Mouse (Mus musculus) kidney, adult 2 months (tissue): ENCODE data around the gene Gm13090. TPM values are rescaled to one million over a fixed set of nuclear protein-coding genes. Genes with fewer than 3 reads are reported as not detected.
A peak's percentile ranks its signal among the peaks of the same experiment; 100 is the strongest.

Source experiments
- DNase-seq: peaks from one replicate; pipeline ENCODE4 v3.0.0; 2021
- H3K27ac ChIP-seq: fragments of 200-500 bp; 2 replicates; pipeline ENCODE4 v1.5.1; 2012; ENCODE audit warnings: low read depth, low read length, control low read depth, inconsistent platforms; ENCODE audit not compliant: insufficient read depth
- H3K27me3 ChIP-seq: fragments of 200-500 bp; replicated peaks from 2 replicates; pipeline ENCODE4 v1.6.1; 2012; ENCODE audit warnings: mild to moderate bottlenecking, moderate library complexity, low read length, inconsistent platforms; ENCODE audit not compliant: control insufficient read depth, insufficient read depth
- H3K36me3 ChIP-seq: fragments of 200-500 bp; 2 replicates; pipeline ENCODE4 v1.6.1; 2012; ENCODE audit warnings: mild to moderate bottlenecking, moderate library complexity, low read length, inconsistent platforms; ENCODE audit not compliant: control insufficient read depth, insufficient read depth
- H3K4me1 ChIP-seq: fragments of 200-500 bp; 2 replicates; pipeline ENCODE4 v1.6.1; 2011; ENCODE audit warnings: low read length; ENCODE audit not compliant: control insufficient read depth, insufficient read depth
- H3K4me3 ChIP-seq: fragments of 200-500 bp; 2 replicates; pipeline ENCODE4 v1.5.1; 2011; ENCODE audit warnings: mild to moderate bottlenecking, low read depth, low read length, control low read depth; ENCODE audit not compliant: insufficient read depth
- CTCF ChIP-seq: fragments of 200-500 bp; conservative IDR thresholded peaks from 2 replicates; pipeline ENCODE4 v1.5.1; 2011; ENCODE audit warnings: low read depth, mild to moderate bottlenecking, control low read depth, low read length, moderate library complexity, mixed read lengths; ENCODE audit not compliant: insufficient read depth, insufficient read length
- POLR2A ChIP-seq: fragments of 200-500 bp; IDR thresholded peaks from one replicate; pipeline ENCODE4 v1.6.1; 2011; ENCODE audit warnings: low read depth, low read length, control low read depth
- WGBS: fragments of 180-500 bp; shearing (Covaris S2); methylation state at CpG from one replicate; pipeline ENCODE4 v1.1.7; 2018; 5-methylcytosine and 5-hydroxymethylcytosine counted together
- polyA plus RNA-seq: library from polyadenylated mRNA; depleted of rRNA; stranded (reverse); fragments of >200 nt; gene quantifications from 2 replicates; pipeline ENCODE4 v1.2.3, GENCODE M21; 2012

The Gm13090 gene
- polyA plus RNA-seq, 1 experiment: not detected

DNA sequence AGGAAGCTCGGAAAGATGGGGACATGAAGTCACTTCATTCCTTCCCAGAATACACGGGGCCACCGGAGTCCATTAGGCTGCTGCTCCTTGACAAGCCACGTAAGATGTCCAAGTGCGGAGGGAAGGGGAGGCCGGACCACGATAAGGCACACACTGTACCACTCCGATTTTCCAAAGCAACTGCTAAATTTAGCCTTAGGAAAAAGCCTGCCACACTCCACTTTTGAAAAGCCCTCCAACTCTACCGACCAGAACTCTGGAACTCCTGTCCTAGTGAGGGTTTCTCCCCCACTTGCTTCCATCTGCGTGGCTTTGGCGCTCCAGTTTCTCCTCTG is 7.7 kb downstream of the Gm13090 start:
- Histone ChIP-seq H3K4me1 (0 out of 2 replicates have a peak, but pooled peaks cover 2% of the 10 kb centered on the region), H3K27ac (no peak overlapping the region), H3K27me3 (no peaks in the 10 kb centered on the region), H3K36me3 (no peaks in the 10 kb centered on the region), H3K4me3 (no peak overlapping the region)
- 78% methylated on average over 11 of the region's 11 CpGs for WGBS
- TF ChIP-seq CTCF: no peak
- TF ChIP-seq POLR2A: no peak
- DNase-seq: no peak

DNA sequence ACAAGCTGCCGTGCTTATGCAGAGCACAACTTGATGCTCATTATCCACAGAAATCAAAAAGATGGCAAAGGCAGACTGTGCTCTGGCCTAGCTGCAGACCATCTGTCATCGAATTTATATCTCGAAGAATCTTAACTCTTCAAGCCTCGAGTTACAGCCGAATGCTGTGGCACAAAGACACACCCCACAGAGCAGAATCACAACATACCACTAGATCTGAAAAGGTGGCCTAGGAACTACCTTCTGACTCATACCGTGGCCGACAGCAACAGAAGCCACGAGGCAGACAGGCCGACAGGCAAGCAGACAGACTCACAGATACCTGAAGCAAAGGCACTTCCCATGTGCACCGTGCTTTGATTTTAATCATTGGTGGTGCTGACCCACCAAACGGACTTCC is 14.3 kb downstream of the Gm13090 start:
- Histone ChIP-seq H3K36me3 (no peaks in the 10 kb centered on the region), H3K27ac (no peak overlapping the region), H3K27me3 (no peaks in the 10 kb centered on the region), H3K4me1 (no peaks in the 10 kb centered on the region), H3K4me3 (no peak overlapping the region)
- DNase-seq: no peak
- 77% methylated on average over 11 of the region's 11 CpGs for WGBS
- no peak for TF ChIP-seq POLR2A

DNA sequence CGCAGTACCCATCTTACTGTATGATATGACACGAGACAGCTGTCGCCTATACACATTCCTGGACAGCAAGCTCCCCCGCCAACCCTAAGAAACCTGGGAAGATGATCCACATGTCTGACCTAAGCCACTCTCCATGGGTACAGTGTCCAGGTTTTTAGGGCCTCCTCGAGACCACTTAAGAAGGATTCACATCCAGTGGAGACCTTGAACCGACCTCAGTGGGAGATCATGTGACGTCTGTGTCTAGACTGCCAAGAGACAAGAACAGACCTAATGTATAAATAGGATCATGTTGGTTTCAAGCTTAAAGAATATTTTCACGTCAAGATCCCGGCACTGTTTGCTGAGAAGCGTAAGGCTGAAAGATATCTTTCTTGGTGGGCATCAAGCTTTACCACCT is 14.8 kb downstream of the Gm13090 start:
- DNase-seq: no peak
- TF ChIP-seq POLR2A (no peak), CTCF (no peak)
- H3K36me3 ChIP-seq: no peaks in the 10 kb centered on the region
- H3K27ac ChIP-seq: no peak overlapping the region
- no peaks in the 10 kb centered on the region for H3K27me3 ChIP-seq
- WGBS: 80% methylated on average over 10 of the region's 10 CpGs
- no peaks in the 10 kb centered on the region for H3K4me1 ChIP-seq
- H3K4me3 ChIP-seq: no peak overlapping the region

DNA sequence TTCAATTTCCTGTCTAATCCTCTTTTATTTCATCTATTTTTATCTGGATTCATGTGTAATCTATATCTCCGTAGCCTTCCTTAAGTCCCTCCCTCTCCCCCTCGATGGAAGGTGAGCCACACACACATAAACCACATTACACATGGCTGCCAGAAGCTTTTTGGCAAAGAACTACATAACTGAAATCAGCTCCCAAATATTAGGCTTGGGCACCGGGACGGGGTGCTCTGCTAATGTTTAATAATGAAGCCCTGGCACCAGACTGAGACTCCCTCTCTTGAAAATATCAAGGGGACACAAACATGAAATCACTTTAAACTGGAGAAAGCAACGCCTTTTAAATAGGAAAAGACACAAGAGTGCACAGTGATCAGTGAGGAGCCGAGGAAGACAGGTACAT is 16.5 kb downstream of the Gm13090 start:
- 67% methylated on average over 6 of the region's 6 CpGs for WGBS
- TF ChIP-seq CTCF: no peak
- TF ChIP-seq POLR2A: no peak
- H3K27me3 ChIP-seq: no peaks in the 10 kb centered on the region
- H3K4me3 ChIP-seq: no peak overlapping the region
- no peak overlapping the region for H3K27ac ChIP-seq
- no peaks in the 10 kb centered on the region for H3K4me1 ChIP-seq
- no peak for DNase-seq
- no peaks in the 10 kb centered on the region for H3K36me3 ChIP-seq

DNA sequence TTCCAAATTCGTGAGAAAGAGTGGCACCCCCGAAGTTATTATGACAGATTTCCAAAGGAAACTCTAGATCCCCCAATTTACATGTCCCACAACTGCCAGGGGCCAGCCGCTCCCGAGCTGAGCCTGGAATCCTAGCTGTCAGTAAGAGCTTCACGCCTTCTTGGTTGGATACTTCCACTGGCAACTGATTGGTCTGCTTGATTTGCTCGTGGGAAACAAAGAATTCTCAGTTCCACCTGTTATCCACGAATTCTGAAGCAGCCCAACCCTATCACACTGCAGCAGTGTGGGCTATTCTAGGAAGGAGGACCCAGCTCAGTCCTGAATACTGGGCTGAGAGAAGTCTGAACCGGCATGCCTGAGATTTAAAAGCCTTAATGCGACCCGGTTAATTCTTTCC is 17.1 kb downstream of the Gm13090 start:
- Histone ChIP-seq H3K4me1 (no peaks in the 10 kb centered on the region), H3K36me3 (no peaks in the 10 kb centered on the region), H3K4me3 (no peak overlapping the region), H3K27ac (no peak overlapping the region), H3K27me3 (no peaks in the 10 kb centered on the region)
- 33% methylated on average over 10 of the region's 10 CpGs for WGBS
- DNase-seq: no peak
- TF ChIP-seq POLR2A (no peak), CTCF (no peak)

DNA sequence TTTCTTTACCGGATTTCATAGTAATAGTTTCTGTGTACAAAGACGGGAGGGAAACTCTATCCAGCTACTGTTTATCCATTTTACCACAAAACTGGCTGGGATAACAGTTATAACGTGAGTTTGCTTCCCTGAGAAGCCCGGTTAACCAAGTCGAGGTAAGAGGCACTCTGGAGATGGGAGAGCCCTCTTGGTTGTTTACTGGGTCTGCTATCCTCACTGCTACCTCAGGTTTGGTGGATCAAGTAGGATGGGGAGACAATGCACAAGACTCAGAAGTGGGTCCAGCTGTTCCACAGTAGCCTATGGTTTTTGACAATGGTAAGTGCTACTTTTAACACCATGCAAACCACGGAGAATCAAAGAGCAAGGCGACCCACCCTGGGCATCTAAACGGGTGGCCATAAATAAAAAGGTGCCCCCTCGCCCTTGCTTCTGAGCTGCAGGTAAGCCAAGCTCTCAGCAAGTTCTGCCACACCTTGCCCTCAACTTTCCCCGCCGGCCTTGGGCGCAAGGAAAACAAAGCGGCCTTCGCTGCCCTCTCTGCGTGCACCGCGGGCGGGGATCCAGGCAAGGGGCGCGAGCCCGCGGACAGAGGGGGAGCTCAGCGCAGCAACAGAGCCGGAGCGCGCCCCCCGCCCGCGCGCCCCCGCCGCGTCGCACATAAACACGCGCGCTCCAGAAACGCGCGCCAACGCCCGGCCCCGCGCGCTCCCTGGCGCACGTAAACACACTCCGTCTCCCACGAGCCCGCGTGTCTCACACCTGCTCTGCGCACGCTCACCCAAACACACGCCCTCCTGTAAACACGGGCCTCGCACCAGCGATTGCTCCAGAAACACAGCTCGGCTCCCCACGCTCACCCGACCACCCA is 18.0 kb downstream of the Gm13090 start:
- no peak for DNase-seq
- H3K27ac ChIP-seq: no peak overlapping the region
- no peaks in the 10 kb centered on the region for H3K36me3 ChIP-seq
- 2% methylated on average over 59 of the region's 60 CpGs for WGBS
- peak overlapping the region; percentile 49 for H3K4me3 ChIP-seq
- H3K4me1 ChIP-seq: no peaks in the 10 kb centered on the region
- TF ChIP-seq POLR2A: no peak
- TF ChIP-seq CTCF: no peak
- H3K27me3 ChIP-seq: no peaks in the 10 kb centered on the region

DNA sequence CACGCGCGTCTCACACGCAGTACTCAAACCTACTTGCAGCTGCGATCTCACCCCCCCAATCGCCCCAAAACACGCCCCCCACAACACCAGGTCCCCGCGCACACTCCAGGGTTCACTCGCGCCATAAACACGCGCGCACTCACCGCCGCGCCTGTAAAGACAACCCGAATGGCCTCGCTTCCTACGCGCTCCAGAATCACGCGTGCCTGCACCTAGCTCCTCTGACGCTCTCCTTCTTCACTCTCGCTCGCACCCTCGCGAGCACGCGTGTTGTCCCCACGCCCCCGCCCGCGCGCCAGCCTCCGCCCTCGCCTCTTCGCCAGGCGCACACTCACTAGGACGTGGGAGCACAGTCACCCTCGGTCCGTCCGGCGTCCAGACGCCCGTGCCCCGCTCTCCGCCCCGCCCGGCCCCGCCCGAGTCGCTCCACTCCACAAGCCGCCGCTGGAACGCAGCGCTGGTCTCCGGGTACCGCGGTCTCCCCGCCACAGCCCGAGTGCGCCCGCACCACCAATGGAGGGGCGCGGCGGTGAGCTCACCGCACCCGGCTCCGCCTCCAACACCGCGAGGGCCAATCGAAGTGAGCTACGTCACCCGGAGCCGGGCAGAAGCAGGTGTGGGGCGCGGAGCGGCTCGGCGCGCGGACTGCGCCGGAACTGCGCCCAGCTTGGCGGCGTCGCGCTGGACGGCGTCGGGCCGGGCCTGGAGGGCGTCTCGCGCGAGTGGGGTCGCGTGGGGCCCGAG is 18.8 kb downstream of the Gm13090 start:
- peak overlapping the region; percentile 49 for H3K4me3 ChIP-seq
- H3K36me3 ChIP-seq: no peaks in the 10 kb centered on the region
- TF ChIP-seq CTCF: no peak
- no peak for TF ChIP-seq POLR2A
- no peaks in the 10 kb centered on the region for H3K27me3 ChIP-seq
- DNase-seq: peak; percentile 85
- no peaks in the 10 kb centered on the region for H3K4me1 ChIP-seq
- no peak overlapping the region for H3K27ac ChIP-seq
- WGBS: under 1% methylated on average over 101 of the region's 101 CpGs
